Mouse (Mus musculus): ENCODE measurements around the gene Cbx4.

DNA sequence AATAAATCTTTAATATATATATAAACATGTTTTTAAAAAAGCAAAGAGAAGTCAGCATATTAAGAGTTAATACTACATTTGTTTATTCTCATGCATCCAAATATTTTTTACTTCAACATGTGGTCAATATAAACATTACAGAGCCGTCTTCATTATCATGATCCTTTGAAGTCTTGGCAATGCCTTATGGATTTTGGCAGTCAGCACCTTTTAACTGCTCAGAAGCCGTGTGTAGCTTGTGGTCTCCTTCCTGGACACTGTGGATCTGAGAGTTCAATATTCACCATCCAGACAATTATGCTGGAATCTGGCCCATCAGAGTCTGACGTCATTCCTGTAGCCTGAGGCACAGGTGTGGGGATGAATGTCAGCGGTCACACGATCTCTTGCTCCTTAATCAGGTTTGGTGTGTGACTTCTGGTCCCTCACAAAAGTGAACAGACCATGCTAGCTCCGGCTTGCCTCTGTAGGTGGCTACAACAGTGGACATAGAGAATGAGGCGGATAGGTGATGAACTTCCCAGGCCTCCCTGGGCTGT lies 19.1 kb upstream of the Cbx4 start:
- TF ChIP-seq CTCF (IDR thresholded peaks at IDR 0.05; ENCODE audit: extremely low read depth, insufficient read depth, insufficient read length, insufficient replicate concordance), result no peak
- no peak for TF ChIP-seq POLR2A (IDR thresholded peaks at IDR 0.05; ENCODE audit: low read depth, low read length)

Measured in spleen, adult 2 months (tissue).